Mouse (Mus musculus): Measurements from ENCODE around the gene Kri1. TPM values are rescaled to one million over a fixed set of nuclear protein-coding genes. Genes with fewer than 3 reads are reported as not detected.

Kri1 gene
- polyA plus RNA-seq (2012; rRNA removed; ENCODE audit: low replicate concordance): 24.1 and 24.6 TPM in 2 replicates

DNA sequence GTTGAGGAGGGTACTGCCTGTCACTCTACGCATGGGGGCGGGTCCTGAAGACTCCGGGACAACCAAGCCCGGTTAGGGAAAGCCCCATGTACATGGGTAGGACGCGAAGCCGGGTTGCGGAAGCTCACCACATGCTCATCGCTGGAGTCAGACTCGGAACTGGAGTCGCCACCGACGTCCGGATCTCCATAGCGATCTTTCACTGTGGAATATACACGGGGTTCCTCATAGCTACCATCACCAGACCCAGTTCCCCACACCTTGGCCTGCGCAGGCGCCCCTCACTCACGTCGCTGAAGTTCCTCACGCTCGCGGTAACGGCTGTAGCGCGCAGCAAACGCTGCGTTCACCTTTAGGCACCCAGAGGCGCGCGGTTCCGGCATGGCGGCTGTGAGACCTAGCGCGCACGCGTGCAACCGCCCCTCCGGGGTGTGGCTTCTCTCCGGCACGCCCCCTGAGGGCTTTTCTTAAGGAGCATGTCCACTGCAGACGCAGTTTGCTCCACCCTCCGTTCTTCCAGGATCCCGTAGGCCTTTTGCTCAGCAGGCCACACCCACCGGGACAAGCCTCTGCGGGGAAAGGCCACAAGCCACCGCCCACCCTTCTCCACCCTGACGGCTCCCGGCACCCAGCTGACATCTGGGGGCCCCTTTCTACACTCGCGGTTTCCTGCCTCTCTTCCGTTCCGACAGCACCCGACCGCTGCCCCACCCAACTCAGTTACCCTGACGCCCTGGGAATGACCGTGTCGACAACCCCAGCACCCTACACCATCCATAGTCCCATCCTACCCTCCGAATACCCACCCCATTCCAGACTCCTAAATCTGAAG lies at the start of gene Kri1:
Gene Kri1, minus strand, starts transcription at position 399 of the 832 bp plus-strand sequence.

GRCm38 (mm10) chr9:21320619-21321512 lies 33.1 kb upstream of the Kri1 start, which contains the start of gene Slc44a2:
TSS of gene Slc44a2 (plus strand) at chr9:21320698.

GRCm38 (mm10) chr9:21312134-21312533 lies 24.4 kb upstream of the Kri1 start, which contains the start of gene Ap1m2:
TSS of gene Ap1m2 (minus strand) at chr9:21312337.

GRCm38 (mm10) chr9:21291022-21291787 lies 3.4 kb upstream of the Kri1 start, which contains the start of gene Cdkn2d:
TSS of gene Cdkn2d (minus strand) at chr9:21291407.

DNA sequence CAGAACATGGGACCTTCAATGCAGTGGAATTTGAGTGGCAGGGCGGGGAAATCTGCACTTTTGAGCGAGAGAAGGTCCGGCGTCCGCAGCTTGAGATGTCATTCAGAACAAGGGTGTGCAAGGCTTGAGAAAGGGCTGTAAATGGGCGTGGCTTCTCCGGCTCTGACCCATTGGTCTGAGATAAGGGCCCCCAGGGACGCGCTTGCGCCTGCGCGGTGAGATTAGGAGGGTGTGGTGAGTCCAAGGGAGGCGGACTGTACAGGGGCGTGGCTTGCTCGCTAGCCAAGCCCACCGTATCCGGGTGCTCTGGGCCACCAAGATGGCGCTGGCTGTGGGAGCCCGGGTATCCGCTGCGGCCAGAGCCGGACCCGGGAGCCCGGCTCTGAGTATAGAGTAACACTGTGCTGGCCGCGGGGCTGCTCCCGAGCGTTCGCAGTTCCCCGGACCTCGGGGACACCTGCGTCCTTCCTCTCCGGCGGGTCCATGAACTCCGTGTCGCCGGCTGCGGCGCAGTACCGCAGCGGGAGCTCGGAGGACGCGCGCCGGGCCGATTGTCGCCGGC lies 22.7 kb downstream of the Kri1 start, which contains the start of gene Atg4d:
Gene Atg4d, plus strand, starts transcription at position 294 of the 562 bp plus-strand sequence.

GRCm38 (mm10) chr9:21248326-21248725 lies 39.4 kb downstream of the Kri1 start, which contains the start of gene S1pr5:
TSS of gene S1pr5 (minus strand) at chr9:21248443.

DNA sequence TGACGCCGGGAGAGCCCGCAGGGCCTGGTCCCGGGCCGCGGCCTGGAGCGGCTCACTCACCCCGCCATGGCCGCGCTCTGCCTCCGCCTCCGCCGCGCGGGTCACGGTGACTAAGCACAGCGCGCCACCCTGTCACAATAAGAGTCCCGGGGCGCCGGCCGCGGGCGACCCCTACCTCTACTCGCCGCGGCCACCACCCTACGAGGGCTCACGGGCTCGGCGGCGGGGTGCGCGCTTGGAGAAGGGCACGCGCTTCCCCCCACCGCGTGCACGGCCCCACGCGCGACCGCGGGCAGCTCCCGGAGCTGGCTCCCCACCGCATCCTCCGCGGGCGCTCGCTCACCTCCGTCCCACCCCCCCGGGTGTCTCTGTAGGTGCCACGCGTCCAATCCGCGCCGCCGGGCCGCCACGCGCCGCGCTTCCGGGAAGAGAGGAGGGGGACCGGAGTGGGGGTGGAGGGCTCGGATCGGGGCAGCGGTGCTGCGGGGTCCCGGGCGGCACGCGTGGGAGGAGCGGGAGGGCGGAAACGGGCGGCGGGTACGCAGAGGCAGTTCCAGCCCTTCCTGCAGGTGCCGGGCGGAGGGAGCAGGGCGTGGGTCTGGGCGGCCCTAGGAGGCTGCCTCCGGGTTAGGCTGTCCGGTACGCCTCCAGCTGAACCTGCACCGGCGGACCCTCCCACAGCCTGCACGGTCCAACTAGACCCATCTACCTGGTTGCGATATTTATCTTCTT lies 48.9 kb downstream of the Kri1 start, which contains the start of gene Keap1:
Gene Keap1, minus strand, starts transcription at position 629 of the 732 bp plus-strand sequence.

Other genes starting within 250 kb of the Kri1 start
- gene Zglp1, start 220.9 kb downstream of the Kri1 start, polyA plus RNA-seq (2012; rRNA removed; ENCODE audit: low replicate concordance): 0.39 TPM in 1 of 2 replicates, not detected in the other
- gene Gm49373, start 214.9 kb downstream of the Kri1 start, polyA plus RNA-seq (2012; rRNA removed; ENCODE audit: low replicate concordance): 0.19 and 0.48 TPM in 2 replicates
- 67.7 and 90.0 TPM in 2 replicates for gene Fdx1l, start 214.4 kb downstream of the Kri1 start, polyA plus RNA-seq (2012; rRNA removed; ENCODE audit: low replicate concordance)
- 1.6 and 3.5 TPM in 2 replicates for gene Gm38431, start 196.0 kb downstream of the Kri1 start, polyA plus RNA-seq (2012; rRNA removed; ENCODE audit: low replicate concordance)
- gene Raver1, start 196.0 kb downstream of the Kri1 start, polyA plus RNA-seq (2012; rRNA removed; ENCODE audit: low replicate concordance): 38.5 and 87.3 TPM in 2 replicates
- 30.7 and 32.8 TPM in 2 replicates for gene Tyk2, start 156.7 kb downstream of the Kri1 start, polyA plus RNA-seq (2012; rRNA removed; ENCODE audit: low replicate concordance)
- gene Cdc37, start 138.0 kb downstream of the Kri1 start, polyA plus RNA-seq (2012; rRNA removed; ENCODE audit: low replicate concordance): 55.1 and 87.0 TPM in 2 replicates
- gene Pde4a, start 122.3 kb downstream of the Kri1 start, polyA plus RNA-seq (2012; rRNA removed; ENCODE audit: low replicate concordance): 14.4 and 17.0 TPM in 2 replicates
- 63.2 and 85.9 TPM in 2 replicates for gene Keap1, start 48.6 kb downstream of the Kri1 start, polyA plus RNA-seq (2012; rRNA removed; ENCODE audit: low replicate concordance)
- gene S1pr5, start 39.5 kb downstream of the Kri1 start, polyA plus RNA-seq (2012; rRNA removed; ENCODE audit: low replicate concordance): 0.46 and 1.4 TPM in 2 replicates
- gene Atg4d, start 22.7 kb downstream of the Kri1 start, polyA plus RNA-seq (2012; rRNA removed; ENCODE audit: low replicate concordance): 27.9 and 34.3 TPM in 2 replicates
- 28.0 and 33.8 TPM in 2 replicates for gene Cdkn2d, start 3.4 kb upstream of the Kri1 start, polyA plus RNA-seq (2012; rRNA removed; ENCODE audit: low replicate concordance)
- 0.10 and 24.9 TPM in 2 replicates for gene Ap1m2, start 24.4 kb upstream of the Kri1 start, polyA plus RNA-seq (2012; rRNA removed; ENCODE audit: low replicate concordance)
- gene Slc44a2, start 32.7 kb upstream of the Kri1 start, polyA plus RNA-seq (2012; rRNA removed; ENCODE audit: low replicate concordance): 49.0 and 101 TPM in 2 replicates
- 29.9 and 86.4 TPM in 2 replicates for gene Ilf3, start 79.9 kb upstream of the Kri1 start, polyA plus RNA-seq (2012; rRNA removed; ENCODE audit: low replicate concordance)
- 17.1 and 58.6 TPM in 2 replicates for gene Qtrt1, start 123.9 kb upstream of the Kri1 start, polyA plus RNA-seq (2012; rRNA removed; ENCODE audit: low replicate concordance)
- gene Dnm2, start 136.9 kb upstream of the Kri1 start, polyA plus RNA-seq (2012; rRNA removed; ENCODE audit: low replicate concordance): 95.2 and 101 TPM in 2 replicates
- 40.8 and 55.3 TPM in 2 replicates for gene Tmed1, start 222.3 kb upstream of the Kri1 start, polyA plus RNA-seq (2012; rRNA removed; ENCODE audit: low replicate concordance)
- 4.3 and 10.0 TPM in 2 replicates for gene AB124611, start 238.2 kb upstream of the Kri1 start, polyA plus RNA-seq (2012; rRNA removed; ENCODE audit: low replicate concordance)